Mouse (Mus musculus): ENCODE measurements around the gene Fam192a. TPM values are rescaled to one million over a fixed set of nuclear protein-coding genes. Genes with fewer than 3 reads are reported as not detected.

Fam192a gene
- 95.3 TPM for polyA plus RNA-seq (2017; shearing (Covaris generic))

GRCm38 (mm10) chr8:94601607-94602385 is at the start of gene Fam192a, which contains the start of gene Rspry1:
Gene Fam192a (minus strand): TSS chr8:94601997.
Gene Rspry1 (plus strand): TSS chr8:94601937.

GRCm38 (mm10) chr8:94532873-94533671 is 68.7 kb downstream of the Fam192a start, which contains the start of gene Cpne2:
Gene Cpne2 (plus strand): TSS chr8:94532990.

Other genes with a start within 250 kb of the Fam192a start
- gene Herpud1, start 215.6 kb downstream of the Fam192a start, polyA plus RNA-seq (2017; shearing (Covaris generic)): 147 TPM
- gene Nlrc5, start 167.6 kb downstream of the Fam192a start, polyA plus RNA-seq (2017; shearing (Covaris generic)): 335 TPM
- 0.43 TPM for gene Cpne2, start 69.0 kb downstream of the Fam192a start, polyA plus RNA-seq (2017; shearing (Covaris generic))
- 75.5 TPM for gene Rspry1, start 60 bp downstream of the Fam192a start, polyA plus RNA-seq (2017; shearing (Covaris generic))
- gene Arl2bp, start 64.6 kb upstream of the Fam192a start, polyA plus RNA-seq (2017; shearing (Covaris generic)): 29.8 TPM
- not detected for gene Pllp, start 94.3 kb upstream of the Fam192a start, polyA plus RNA-seq (2017; shearing (Covaris generic))
- 0.26 TPM for gene Ccl22, start 143.6 kb upstream of the Fam192a start, polyA plus RNA-seq (2017; shearing (Covaris generic))
- not detected for gene Cx3cl1, start 170.0 kb upstream of the Fam192a start, polyA plus RNA-seq (2017; shearing (Covaris generic))
- gene Ccl17, start 208.5 kb upstream of the Fam192a start, polyA plus RNA-seq (2017; shearing (Covaris generic)): not detected
- 70.9 TPM for gene Coq9, start 236.3 kb upstream of the Fam192a start, polyA plus RNA-seq (2017; shearing (Covaris generic))
- 88.6 TPM for gene Ciapin1, start 236.4 kb upstream of the Fam192a start, polyA plus RNA-seq (2017; shearing (Covaris generic))

All from activated CD4-positive, CD25-positive, alpha-beta regulatory T cell, adult 9 weeks (primary cell).